Mouse (Mus musculus) Patski (cell line): Measurements from ENCODE around the gene Stpg3. TPM values are rescaled to one million over a fixed set of nuclear protein-coding genes. Genes with fewer than 3 reads are reported as not detected.

ENCODE experiments used
- ATAC-seq: fragments of 100-300 bp; one replicate; pipeline ENCODE4 v1.8.0; 2021
- CTCF ChIA-PET: fragments of 350-600 bp; sonication (Branson Sonifier 250); formaldehyde crosslinking; loops from one replicate; lab custom pipeline; 2022; ENCODE audit warnings: inconsistent platforms; lab: Charles Lee
- POLR2A ChIA-PET: fragments of 350-600 bp; sonication (Branson Sonifier 250); formaldehyde crosslinking; loops from one replicate; lab custom pipeline; 2022; ENCODE audit warnings: antibody characterized with exemption, inconsistent platforms; lab: Charles Lee
- DNase-seq: peaks from one replicate; pipeline ENCODE4 v3.0.0-alpha.2; 2011; ENCODE audit warnings: low read depth, low spot score
- H3K27me3 ChIP-seq: fragments of 371-371 bp; one replicate; pipeline ENCODE4 v1.5.1; 2021
- CTCF ChIP-seq: fragments of 100-300 bp; IDR thresholded peaks from one replicate; pipeline ENCODE4 v1.5.1; 2021
- in situ Hi-C: fragments of 300-500 bp; cut with MboI; formaldehyde crosslinking; loops from 3 replicates; pipeline ENCODE4 v1.11.1; 2018; ENCODE audit warnings: low pct_unique_long_range_greater_than_20kb, mixed read lengths
- polyA plus RNA-seq: library from polyadenylated mRNA; unstranded; gene quantifications from one replicate; pipeline ENCODE4 v1.2.3, GENCODE M21; 2021

Gene Stpg3
- polyA plus RNA-seq, 1 experiment from 2014 or later = 0.06 TPM

- ChIA-PET POLR2A (interaction anchor here (0.8 kb wide), 1 partner anchor 10 kb away, joined by 3 read pairs; no protein-coding TSS in a partner anchor), CTCF (no interaction called here)
- DNase-seq (no peak), ATAC-seq (no peak)
- in situ Hi-C loops = no loop called here
- H3K27me3 ChIP-seq = no peaks in the 10 kb centered on the region
- TF ChIP-seq CTCF = no peak
These were observed 1.1 kb downstream of the Stpg3 start for GRCm38 (mm10) chr2:25213266-25213865.

GRCm38 (mm10) chr2:25211121-25211670, 3.2 kb downstream of the Stpg3 start, which contains the start of gene Nelfb:
Gene Nelfb (minus strand): TSS chr2:25211489.
- DNase-seq (no peak), ATAC-seq (peak; percentile 71)
- TF ChIP-seq CTCF = no peak
- H3K27me3 ChIP-seq = no peaks in the 10 kb centered on the region
- in situ Hi-C loops = no loop called here
- ChIA-PET CTCF (interaction anchor here (1.3 to 2.6 kb wide), 3 partner anchors 10 to 18 kb away, joined by 4 to 14 read pairs (median 5); no protein-coding TSS in a partner anchor), POLR2A (interaction anchor here (1.0 to 1.2 kb wide), 2 partner anchors 10 to 13 kb away, joined by 5 read pairs; partner anchors contain the start of gene Tubb4b)

- in situ Hi-C loops = no loop called here
- ATAC-seq (no peak), DNase-seq (no peak)
- CTCF ChIA-PET = interaction anchor here (1.2 to 2.6 kb wide), 5 partner anchors 10 to 19 kb away, joined by 3 to 14 read pairs (median 5); partner anchors contain the start of gene Tor4a
- POLR2A ChIA-PET = interaction anchor here (0.6 to 1.4 kb wide), 5 partner anchors 9 to 261 kb away, joined by 3 to 5 read pairs (median 3); partner anchors contain the start of genes Tor4a, Tubb4b and Zmynd19
- no peak for TF ChIP-seq CTCF
- no peaks in the 10 kb centered on the region for H3K27me3 ChIP-seq
These were observed 3.8 kb downstream of the Stpg3 start for GRCm38 (mm10) chr2:25210686-25211085.

GRCm38 (mm10) chr2:25207593-25207992, 6.8 kb downstream of the Stpg3 start:
- POLR2A ChIA-PET = no interaction called here
- H3K27me3 ChIP-seq = no peaks in the 10 kb centered on the region

GRCm38 (mm10) chr2:25203631-25204214, 10.7 kb downstream of the Stpg3 start:
- POLR2A ChIA-PET = interaction anchor here (0.6 kb wide), 1 partner anchor 116 kb away, joined by 3 read pairs; no protein-coding TSS in a partner anchor

More at GRCm38 (mm10) chr2:25207593-25207992, 6.8 kb downstream of the Stpg3 start:
- ATAC-seq (no peak), DNase-seq (no peak)
- CTCF ChIA-PET = interaction anchor here (2.4 to 6.6 kb wide), 2 partner anchors 11 to 20 kb away, joined by 6 to 29 read pairs; partner anchors contain the start of gene Tor4a
- no peak for TF ChIP-seq CTCF
- in situ Hi-C loops = no loop called here

GRCm38 (mm10) chr2:25200631-25201030, 13.8 kb downstream of the Stpg3 start:
- ATAC-seq (no peak), DNase-seq (no peak)
- no peak for TF ChIP-seq CTCF
- CTCF ChIA-PET = no interaction called here
- no peaks in the 10 kb centered on the region for H3K27me3 ChIP-seq
- POLR2A ChIA-PET = no interaction called here
- in situ Hi-C loops = no loop called here

More at GRCm38 (mm10) chr2:25203631-25204214, 10.7 kb downstream of the Stpg3 start:
- CTCF ChIA-PET = interaction anchor here (1.4 to 6.6 kb wide), 3 partner anchors 9 to 24 kb away, joined by 3 to 29 read pairs (median 9); no protein-coding TSS in a partner anchor
- H3K27me3 ChIP-seq = no peaks in the 10 kb centered on the region
- in situ Hi-C loops = no loop called here
- ATAC-seq (no peak), DNase-seq (no peak)
- no peak for TF ChIP-seq CTCF

- ChIA-PET CTCF (interaction anchor here (0.9 to 2.1 kb wide), 5 partner anchors 11 to 75 kb away, joined by 3 to 16 read pairs (median 5); partner anchors contain the start of genes Anapc2 and Ssna1), POLR2A (interaction anchor here (0.8 to 1.2 kb wide), 2 partner anchors 12 to 29 kb away, joined by 3 to 13 read pairs; no protein-coding TSS in a partner anchor)
- ATAC-seq = no peak
- in situ Hi-C loops = no loop called here
- H3K27me3 ChIP-seq = no peaks in the 10 kb centered on the region
- DNase-seq = no peak
- TF ChIP-seq CTCF = no peak
These were observed 16.5 kb downstream of the Stpg3 start for GRCm38 (mm10) chr2:25197946-25198345.

GRCm38 (mm10) chr2:25197191-25197590, 17.2 kb downstream of the Stpg3 start:
- no peak for DNase-seq
- ChIA-PET POLR2A (interaction anchor here (0.8 to 1.2 kb wide), 3 partner anchors 13 to 30 kb away, joined by 3 to 13 read pairs (median 3); no protein-coding TSS in a partner anchor), CTCF (interaction anchor here (0.9 to 2.1 kb wide), 5 partner anchors 10 to 76 kb away, joined by 3 to 16 read pairs (median 6); partner anchors contain the start of genes Anapc2 and Ssna1)
- no peak for ATAC-seq
- TF ChIP-seq CTCF = no peak
- in situ Hi-C loops = no loop called here
- H3K27me3 ChIP-seq = no peaks in the 10 kb centered on the region

- CTCF ChIA-PET = interaction anchor here (1.1 to 2.1 kb wide), 4 partner anchors 10 to 76 kb away, joined by 5 to 16 read pairs (median 6); partner anchors contain the start of genes Anapc2 and Ssna1
- DNase-seq = no peak
- peak; percentile 10 for ATAC-seq
These were observed 18.1 kb downstream of the Stpg3 start, which contains the start of gene Tor4a for GRCm38 (mm10) chr2:25196172-25196954. Gene Tor4a (minus strand): TSS chr2:25196886.

More at GRCm38 (mm10) chr2:25196172-25196954, 18.1 kb downstream of the Stpg3 start, which contains the start of gene Tor4a:
- POLR2A ChIA-PET = interaction anchor here (0.9 kb wide), 1 partner anchor 14 kb away, joined by 3 read pairs; no protein-coding TSS in a partner anchor
- no peaks in the 10 kb centered on the region for H3K27me3 ChIP-seq
- in situ Hi-C loops = no loop called here
- no peak for TF ChIP-seq CTCF
